Mouse (Mus musculus) liver, embryonic 14.5 days (tissue): Measurements from ENCODE around the gene Arhgap44.

Source experiments
- CTCF ChIP-seq: IDR thresholded peaks from 2 replicates; pipeline ENCODE4 v1.5.1; 2016; ENCODE audit warnings: antibody characterized with exemption, low read depth, control low read depth
- EP300 ChIP-seq: IDR thresholded peaks from 2 replicates; pipeline ENCODE4 v1.6.1; 2016; ENCODE audit warnings: antibody characterized with exemption, low read depth

GRCm38 (mm10) chr11:65055596-65055995, 107.2 kb downstream of the Arhgap44 start:
- no peak for TF ChIP-seq CTCF
- no peak for TF ChIP-seq EP300
